Mouse (Mus musculus) intestine, embryonic 15.5 days (tissue): ENCODE measurements around the gene Dus4l. TPM values are rescaled to one million over a fixed set of nuclear protein-coding genes. Genes with fewer than 3 reads are reported as not detected.
A peak's percentile ranks its signal among the peaks of the same experiment; 100 is the strongest.

ENCODE experiments used
- ATAC-seq: fragments of 200-750 bp; cut with Nextera tagmentation; 2 replicates; pipeline ENCODE4 v1.8.0; 2017; ENCODE audit warnings: moderate TSS enrichment, moderate library complexity
- H3K27ac ChIP-seq: fragments of 300-500 bp; sonication (generic); 2 replicates; pipeline ENCODE4 v1.5.1; 2015; ENCODE audit warnings: mild to moderate bottlenecking, inconsistent platforms
- H3K27me3 ChIP-seq: fragments of 300-500 bp; sonication (generic); replicated peaks from 2 replicates; pipeline ENCODE4 v1.6.1; 2015; ENCODE audit warnings: inconsistent platforms
- H3K36me3 ChIP-seq: fragments of 300-500 bp; sonication (generic); 2 replicates; pipeline ENCODE4 v1.6.1; 2015; ENCODE audit warnings: inconsistent platforms
- H3K4me1 ChIP-seq: fragments of 300-500 bp; sonication (generic); replicated peaks from 2 replicates; pipeline ENCODE4 v1.6.1; 2015; ENCODE audit warnings: inconsistent platforms
- H3K4me2 ChIP-seq: fragments of 300-500 bp; sonication (generic); replicated peaks from 2 replicates; pipeline ENCODE4 v1.6.1; 2015; ENCODE audit warnings: mild to moderate bottlenecking, inconsistent platforms
- H3K4me3 ChIP-seq: fragments of 300-500 bp; sonication (generic); replicated peaks from 2 replicates; pipeline ENCODE4 v1.5.1; 2015; ENCODE audit warnings: inconsistent platforms
- H3K9ac ChIP-seq: fragments of 300-500 bp; sonication (generic); 2 replicates; pipeline ENCODE4 v1.6.1; 2015; ENCODE audit warnings: inconsistent platforms
- H3K9me3 ChIP-seq: fragments of 300-500 bp; sonication (generic); 2 replicates; pipeline ENCODE4 v1.6.1; 2016; ENCODE audit warnings: inconsistent platforms
- WGBS: fragments of 180-500 bp; shearing (Covaris S2); methylation state at CpG from one replicate; pipeline ENCODE4 v1.1.7; 2015; 5-methylcytosine and 5-hydroxymethylcytosine counted together
- polyA plus RNA-seq: library from polyadenylated mRNA; unstranded; fragments of >200 nt; fragmentation: Nextera tagmentation; extraction: Ambion mirVana; gene quantifications from 2 replicates; pipeline ENCODE4 v1.2.1, GENCODE M21; 2015

The Dus4l gene
- polyA plus RNA-seq = 9.1 and 10.2 TPM in 2 replicates

DNA sequence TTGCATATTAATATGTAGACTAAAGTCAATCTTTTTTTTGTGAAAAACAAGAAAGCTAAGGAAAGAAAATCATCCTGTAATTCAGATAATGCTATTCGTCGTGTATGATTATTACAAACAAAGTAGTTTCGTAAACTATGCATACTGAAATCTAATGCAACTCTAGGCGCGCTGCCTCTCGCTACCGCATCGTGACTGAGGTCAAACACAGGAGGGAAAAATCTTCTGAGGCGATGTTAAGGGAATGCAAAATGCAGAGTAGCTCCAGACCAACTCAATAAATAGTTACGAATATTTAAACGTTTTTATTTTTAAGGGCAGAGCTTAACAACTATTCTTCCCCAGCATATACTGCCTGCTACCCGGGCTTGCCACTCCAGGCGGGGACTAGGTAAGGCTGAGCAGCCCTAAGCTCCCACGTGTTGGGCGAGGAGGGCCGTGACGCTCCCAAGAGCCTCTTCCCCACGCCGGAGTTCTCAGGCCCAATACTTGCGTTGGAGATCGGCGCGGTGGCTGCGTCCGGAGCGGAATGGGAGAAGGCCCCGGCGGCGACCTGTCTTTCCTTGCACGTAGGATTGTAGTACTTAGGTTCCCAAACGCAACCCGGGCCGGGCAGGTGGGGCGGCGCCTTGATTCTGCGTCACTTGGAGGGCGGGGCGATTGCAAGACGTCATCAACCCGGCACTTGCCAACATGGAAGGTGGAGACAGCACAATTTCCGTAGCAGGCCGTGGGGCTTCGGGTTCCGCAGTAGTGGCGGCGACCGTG is at the start of gene Dus4l, which contains the start of gene Cog5:
TSS of gene Dus4l (minus strand) at position 630 of the 768 bp plus-strand sequence.
TSS of gene Cog5 (plus strand) at position 673 of the 768 bp plus-strand sequence.
- Histone ChIP-seq H3K4me2 (peak within 1 kb of the TSS; percentile 62), H3K4me1 (peaks cover 3% of the 10 kb centered on the region; the same call in 1 of the 2 replicates), H3K27ac (peak within 1 kb of the TSS; percentile 88), H3K4me3 (peak within 1 kb of the TSS; percentile 91), H3K9ac (peak within 1 kb of the TSS; percentile 75), H3K36me3 (no peaks in the 10 kb centered on the region), H3K27me3 (no peaks in the 10 kb centered on the region), H3K9me3 (no peaks in the 10 kb centered on the region)
- WGBS = 0% methylated on average over 47 of the region's 47 CpGs
- peak; percentile 99 for ATAC-seq

DNA sequence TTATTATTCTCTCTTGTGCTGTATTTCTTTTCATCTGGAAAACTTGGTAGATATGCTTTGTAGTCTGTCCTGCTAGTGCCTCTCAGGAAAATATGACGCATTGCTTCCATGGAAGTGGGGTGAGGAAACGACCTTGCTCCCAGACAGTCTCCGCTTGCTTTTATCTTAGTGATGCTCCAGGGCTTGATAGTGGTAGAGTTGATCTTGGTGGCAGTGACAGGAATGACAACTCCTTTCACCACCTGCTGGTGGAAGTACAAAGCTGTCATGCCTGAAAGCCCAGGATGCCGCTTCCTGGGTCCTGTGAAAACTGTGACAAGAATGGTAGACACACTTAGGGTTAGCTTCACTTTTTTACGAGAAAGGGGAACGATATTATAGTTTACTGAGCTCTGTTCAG is 49.3 kb upstream of the Dus4l start:
- Histone ChIP-seq H3K27ac (no peak overlapping the region), H3K9me3 (no peaks in the 10 kb centered on the region), H3K36me3 (no peaks in the 10 kb centered on the region), H3K9ac (no peak overlapping the region), H3K27me3 (no peaks in the 10 kb centered on the region), H3K4me3 (no peak overlapping the region), H3K4me2 (no peak overlapping the region), H3K4me1 (no peaks in the 10 kb centered on the region)
- 79% methylated on average over 6 of the region's 6 CpGs for WGBS
- ATAC-seq = no peak

DNA sequence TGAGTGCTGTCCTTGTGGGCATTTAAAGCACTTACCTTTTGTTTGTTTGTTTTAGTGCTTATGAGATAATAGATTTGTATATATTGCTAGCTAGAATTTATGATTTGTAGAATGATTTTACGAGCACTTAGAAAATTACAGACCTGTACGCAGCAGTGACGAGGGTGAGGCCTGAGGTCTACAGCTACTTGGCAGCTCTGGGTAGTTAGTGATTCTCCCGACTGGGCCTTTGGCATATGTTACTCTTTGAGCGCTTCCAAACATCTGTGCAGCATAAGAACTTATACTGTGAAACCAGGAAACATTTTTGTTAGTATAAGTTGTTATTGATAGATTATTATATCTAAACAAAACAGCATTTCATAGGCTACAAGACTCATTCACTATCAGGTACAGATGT is 46.8 kb upstream of the Dus4l start:
- no peak for ATAC-seq
- Histone ChIP-seq H3K36me3 (no peaks in the 10 kb centered on the region), H3K9ac (no peak overlapping the region), H3K9me3 (no peaks in the 10 kb centered on the region), H3K4me3 (no peak overlapping the region), H3K27me3 (no peaks in the 10 kb centered on the region), H3K4me1 (no peaks in the 10 kb centered on the region), H3K4me2 (no peak overlapping the region), H3K27ac (no peak overlapping the region)
- WGBS = 56% methylated on average over 5 of the region's 5 CpGs

DNA sequence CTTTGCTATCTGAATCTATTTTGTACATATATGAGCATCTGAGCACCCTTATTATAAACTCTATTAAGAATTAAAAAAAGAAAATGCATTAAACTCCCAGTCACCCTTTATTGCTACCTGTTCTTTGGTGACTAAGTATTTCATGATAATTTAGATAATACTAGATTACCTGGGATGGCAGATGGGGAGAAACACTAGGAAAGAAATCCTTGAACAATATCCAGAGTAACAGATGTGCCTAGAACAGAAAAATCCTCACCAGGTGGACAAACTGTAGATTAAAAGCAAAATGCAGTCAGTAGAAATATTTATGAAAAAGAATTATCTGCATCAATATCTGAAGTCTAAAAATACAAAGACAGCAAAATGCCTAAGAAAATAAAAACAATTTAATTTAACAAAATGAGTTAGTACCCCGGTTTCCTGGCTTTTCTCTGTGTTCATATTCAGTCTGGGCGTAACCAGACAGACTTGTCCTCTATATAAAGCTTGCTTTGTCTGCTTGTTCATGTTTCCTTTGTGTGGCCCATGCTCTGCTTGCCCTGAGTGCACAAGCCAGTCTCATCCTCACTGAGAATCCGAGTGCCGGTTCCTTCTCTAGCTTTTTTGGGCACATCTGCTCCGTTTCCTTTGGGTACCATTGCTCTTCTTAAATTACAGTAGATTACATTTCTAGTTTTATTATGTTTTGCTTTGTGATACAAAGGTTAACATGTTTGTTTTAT is 46.2 kb upstream of the Dus4l start:
- Histone ChIP-seq H3K9ac (no peak overlapping the region), H3K4me2 (no peak overlapping the region), H3K4me1 (no peaks in the 10 kb centered on the region), H3K4me3 (no peak overlapping the region), H3K27me3 (no peaks in the 10 kb centered on the region), H3K36me3 (no peaks in the 10 kb centered on the region), H3K9me3 (no peaks in the 10 kb centered on the region), H3K27ac (no peak overlapping the region)
- ATAC-seq = no peak
- WGBS = 51% methylated on average over 5 of the region's 5 CpGs

DNA sequence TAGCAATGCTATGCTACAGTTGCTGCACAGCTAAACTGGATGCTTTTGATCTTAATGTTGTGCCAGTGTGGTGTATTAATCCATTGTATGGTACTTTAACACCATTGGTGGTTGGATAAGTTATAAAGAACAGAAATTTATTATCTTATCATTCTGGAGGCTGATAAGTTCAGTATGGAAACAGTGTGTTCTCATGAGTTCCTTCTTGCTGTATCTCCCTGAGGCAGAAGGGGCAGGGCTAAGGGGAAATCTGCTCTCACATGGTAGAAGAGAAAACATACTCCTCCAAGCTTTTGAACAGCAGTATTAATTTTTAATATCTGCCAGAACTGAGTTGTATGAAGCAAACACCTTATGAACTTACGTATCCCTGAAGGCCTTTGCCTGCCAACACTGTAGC is 38.7 kb upstream of the Dus4l start:
- Histone ChIP-seq H3K9ac (no peak overlapping the region), H3K36me3 (no peaks in the 10 kb centered on the region)

DNA sequence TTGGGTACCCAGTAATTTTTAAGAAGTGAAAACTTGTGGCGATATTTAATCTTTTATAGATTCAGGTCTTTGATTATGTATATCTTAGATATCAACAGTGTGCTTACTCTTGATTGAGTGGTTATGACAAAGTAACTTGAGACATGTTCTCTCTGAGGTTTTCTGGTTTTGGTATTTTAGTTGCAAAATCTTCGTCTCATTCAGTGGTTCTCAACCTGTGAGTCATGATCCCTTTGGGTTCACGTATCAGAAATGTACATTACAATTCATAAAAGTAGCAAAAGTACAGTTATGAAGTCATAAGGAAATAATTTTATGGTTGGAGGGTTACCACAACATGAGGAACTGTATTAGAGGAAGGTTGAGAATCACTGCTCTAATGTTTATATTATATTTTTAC is 32.1 kb upstream of the Dus4l start:
- no peak overlapping the region for H3K4me3 ChIP-seq
- no peak overlapping the region for H3K4me2 ChIP-seq
- WGBS = 90% methylated on average over 3 of the region's 3 CpGs
- no peaks in the 10 kb centered on the region for H3K4me1 ChIP-seq
- no peak overlapping the region for H3K9ac ChIP-seq
- no peaks in the 10 kb centered on the region for H3K36me3 ChIP-seq
- no peaks in the 10 kb centered on the region for H3K27me3 ChIP-seq
- H3K27ac ChIP-seq = no peak overlapping the region
- ATAC-seq = no peak
- H3K9me3 ChIP-seq = no peaks in the 10 kb centered on the region

More for the DNA sequence above, 38.7 kb upstream of the Dus4l start:
- no peaks in the 10 kb centered on the region for H3K9me3 ChIP-seq
- no peak overlapping the region for H3K4me2 ChIP-seq
- WGBS = 77% methylated on average over 1 of the region's 1 CpGs
- no peaks in the 10 kb centered on the region for H3K27me3 ChIP-seq
- no peak overlapping the region for H3K4me3 ChIP-seq
- no peaks in the 10 kb centered on the region for H3K4me1 ChIP-seq
- no peak overlapping the region for H3K27ac ChIP-seq
- ATAC-seq = no peak

DNA sequence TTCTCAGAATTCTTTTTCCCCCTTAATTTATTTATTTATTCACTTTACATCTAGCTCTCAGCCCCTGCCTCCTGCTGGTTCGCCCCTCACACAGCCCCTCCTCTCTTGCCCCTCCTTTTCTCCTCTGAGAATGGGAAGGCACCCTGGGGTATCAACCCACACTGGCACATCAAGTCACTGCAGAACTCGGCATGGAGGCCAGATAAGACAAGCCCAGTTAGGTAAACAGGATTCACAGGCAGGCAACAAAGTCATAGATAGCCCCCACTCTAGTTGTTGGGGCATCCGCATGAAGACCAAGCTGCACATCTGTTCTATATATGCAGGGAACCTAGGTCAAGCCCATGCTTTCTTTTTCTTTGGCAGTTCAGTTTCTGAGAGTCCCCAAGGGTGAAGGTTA is 12.6 kb upstream of the Dus4l start:
- no peak overlapping the region for H3K4me2 ChIP-seq
- no peak overlapping the region for H3K4me3 ChIP-seq
- ATAC-seq = no peak
- no peak overlapping the region for H3K9ac ChIP-seq
- peaks cover 8% of the 10 kb centered on the region for H3K36me3 ChIP-seq
- no peaks in the 10 kb centered on the region for H3K9me3 ChIP-seq
- WGBS = 65% methylated on average over 3 of the region's 3 CpGs
- no peaks in the 10 kb centered on the region for H3K27me3 ChIP-seq
- H3K4me1 ChIP-seq = no peaks in the 10 kb centered on the region
- H3K27ac ChIP-seq = no peak overlapping the region

DNA sequence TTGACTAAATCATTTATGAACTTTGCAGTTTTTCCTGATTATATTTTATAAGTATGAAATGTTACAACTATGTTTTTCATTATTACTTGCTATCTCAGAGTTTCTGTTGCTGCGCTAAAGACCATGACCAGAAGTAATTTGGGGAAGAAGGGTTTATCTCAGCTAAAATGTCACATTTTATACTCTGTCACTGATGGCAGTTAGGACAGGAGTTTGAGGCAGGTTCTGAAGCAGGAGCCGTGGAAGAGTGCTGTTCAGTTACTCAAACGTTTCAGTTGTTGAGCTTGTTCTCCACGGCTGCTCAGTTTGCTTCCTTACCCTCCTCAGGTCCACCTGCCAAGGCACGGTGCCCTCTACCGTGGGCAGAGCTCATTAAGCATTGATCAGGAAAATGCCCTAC is 11.4 kb upstream of the Dus4l start:
- Histone ChIP-seq H3K27me3 (no peaks in the 10 kb centered on the region), H3K9me3 (no peaks in the 10 kb centered on the region), H3K4me2 (no peak overlapping the region), H3K27ac (no peak overlapping the region), H3K36me3 (peaks cover 8% of the 10 kb centered on the region), H3K4me3 (no peak overlapping the region), H3K9ac (no peak overlapping the region), H3K4me1 (no peaks in the 10 kb centered on the region)
- 78% methylated on average over 6 of the region's 6 CpGs for WGBS
- no peak for ATAC-seq

DNA sequence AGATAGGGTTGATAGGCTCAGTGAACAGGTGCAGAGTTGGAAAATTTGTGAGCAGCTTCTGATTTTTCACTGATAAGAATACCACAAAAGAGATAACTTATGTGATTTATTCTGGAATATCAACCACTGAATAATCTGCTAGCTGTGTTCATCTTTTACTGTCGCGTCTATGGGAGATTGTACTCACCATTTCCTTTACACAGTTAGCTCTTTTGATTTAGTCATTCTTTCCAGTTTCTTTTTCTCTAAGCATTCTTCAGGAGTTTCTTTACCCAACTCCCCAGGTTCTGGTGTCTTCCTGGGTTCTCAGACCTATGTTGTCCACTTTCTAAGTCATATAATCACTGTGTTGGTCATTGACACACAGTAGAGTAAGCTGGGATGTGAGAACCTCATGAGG is 2.2 kb upstream of the Dus4l start:
- Histone ChIP-seq H3K4me2 (no peak overlapping the region), H3K9me3 (no peaks in the 10 kb centered on the region), H3K27me3 (no peaks in the 10 kb centered on the region), H3K27ac (no peak overlapping the region), H3K9ac (no peak overlapping the region), H3K4me3 (no peak overlapping the region), H3K36me3 (no peaks in the 10 kb centered on the region), H3K4me1 (peaks cover 3% of the 10 kb centered on the region; the same call in 1 of the 2 replicates)
- WGBS = 95% methylated on average over 2 of the region's 2 CpGs
- ATAC-seq = no peak

DNA sequence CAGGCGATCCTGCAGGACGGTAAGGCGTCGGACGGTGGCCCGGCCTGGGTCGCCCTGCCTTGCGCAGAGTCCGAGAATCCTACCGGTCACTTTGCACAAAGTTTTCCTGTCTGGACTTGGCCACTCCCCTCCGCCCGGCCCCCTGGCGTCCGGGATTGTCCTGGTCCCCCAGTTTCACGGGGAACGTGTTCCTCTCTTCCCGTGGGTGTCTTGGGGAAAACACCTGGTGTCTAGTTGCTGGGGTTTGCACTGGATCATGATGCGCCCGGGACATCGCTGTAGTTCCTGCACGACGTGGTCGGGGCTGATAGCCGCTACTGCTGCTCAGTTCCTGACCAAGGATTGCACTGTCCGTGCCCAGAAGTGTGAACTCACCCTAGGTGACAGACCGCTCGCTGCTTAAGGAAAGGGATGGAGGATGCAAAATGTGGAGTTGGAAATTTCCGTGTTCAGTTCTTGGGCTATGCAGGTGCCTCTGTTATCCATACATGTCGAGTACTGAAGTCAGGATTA is 395 bp upstream of the Dus4l start:
- H3K9me3 ChIP-seq = no peaks in the 10 kb centered on the region
- H3K36me3 ChIP-seq = no peaks in the 10 kb centered on the region
- no peaks in the 10 kb centered on the region for H3K27me3 ChIP-seq
- peak overlapping the region; percentile 91 for H3K4me3 ChIP-seq
- peak overlapping the region; percentile 88 for H3K27ac ChIP-seq
- under 1% methylated on average over 29 of the region's 29 CpGs for WGBS
- peaks cover 3% of the 10 kb centered on the region; the same call in 1 of the 2 replicates for H3K4me1 ChIP-seq
- peak overlapping the region; percentile 62 for H3K4me2 ChIP-seq
- peak overlapping the region; percentile 75 for H3K9ac ChIP-seq
- ATAC-seq = peak; percentile 90

DNA sequence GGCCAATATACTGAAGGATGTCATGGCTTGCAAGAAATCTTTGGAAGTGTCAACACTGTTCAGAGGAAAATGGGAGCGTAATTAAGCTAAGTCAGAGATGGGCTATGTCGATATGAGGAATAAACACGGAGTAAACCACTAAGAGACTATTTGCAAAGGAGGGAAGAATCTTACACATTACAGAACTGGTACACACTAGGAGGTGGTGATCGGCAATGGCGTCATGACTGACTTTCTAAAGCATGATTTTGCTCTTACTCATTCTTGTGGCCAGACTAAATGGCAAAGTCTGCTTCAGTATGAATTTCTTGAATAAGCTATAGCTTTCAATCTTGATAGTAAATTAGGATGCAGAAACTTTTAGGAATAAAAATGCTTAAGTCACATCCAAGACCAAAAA is 1.0 kb downstream of the Dus4l start:
- WGBS = 74% methylated on average over 5 of the region's 5 CpGs
- Histone ChIP-seq H3K9ac (no peak overlapping the region), H3K4me2 (peak overlapping the region; percentile 12; the same call in 1 of the 2 replicates), H3K4me1 (peaks cover 3% of the 10 kb centered on the region; the same call in 1 of the 2 replicates), H3K4me3 (no peak overlapping the region), H3K9me3 (no peaks in the 10 kb centered on the region), H3K36me3 (no peaks in the 10 kb centered on the region), H3K27me3 (no peaks in the 10 kb centered on the region), H3K27ac (no peak overlapping the region)
- no peak for ATAC-seq

DNA sequence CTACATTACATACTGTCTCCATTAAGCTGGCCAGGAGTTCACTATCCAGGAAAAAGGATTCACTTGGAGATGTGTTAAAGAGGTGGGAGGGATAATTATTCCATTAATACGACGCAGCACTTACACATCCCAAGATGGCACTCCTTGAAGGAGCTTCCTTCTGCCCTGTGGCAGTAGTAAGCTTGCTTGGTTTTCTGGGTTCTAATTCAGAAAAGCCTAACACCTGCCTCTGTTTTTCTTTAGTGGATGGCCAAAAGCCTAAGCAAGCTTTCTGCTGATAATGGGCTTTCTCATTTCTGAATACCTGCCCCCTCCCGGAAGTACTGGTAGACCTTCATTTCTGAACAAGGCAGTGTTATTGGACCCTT is 19.4 kb downstream of the Dus4l start:
- H3K4me1 ChIP-seq = peaks cover 2% of the 10 kb centered on the region; the same call in 1 of the 2 replicates
- WGBS = 94% methylated on average over 3 of the region's 3 CpGs
- no peak overlapping the region for H3K27ac ChIP-seq
- no peaks in the 10 kb centered on the region for H3K27me3 ChIP-seq
- no peak for ATAC-seq
- no peak overlapping the region; the same call in 1 of the 2 replicates for H3K9ac ChIP-seq
- H3K4me2 ChIP-seq = peak overlapping the region; percentile 88
- H3K36me3 ChIP-seq = no peaks in the 10 kb centered on the region
- no peaks in the 10 kb centered on the region for H3K9me3 ChIP-seq
- no peak overlapping the region for H3K4me3 ChIP-seq
